Mouse (Mus musculus): ENCODE measurements at regions not wholly inside any gene's neighbourhood (a gene's known extent, or its start where the extent isn't known, plus 50 kb on each side); places are given as distances from the start of the nearest gene placed in this dataset.
"Not testable (repeated sequence)": the region's sequence is repeated elsewhere in the genome, so short reads cannot be mapped to it uniquely, and the experiment has no call there.

DNA sequence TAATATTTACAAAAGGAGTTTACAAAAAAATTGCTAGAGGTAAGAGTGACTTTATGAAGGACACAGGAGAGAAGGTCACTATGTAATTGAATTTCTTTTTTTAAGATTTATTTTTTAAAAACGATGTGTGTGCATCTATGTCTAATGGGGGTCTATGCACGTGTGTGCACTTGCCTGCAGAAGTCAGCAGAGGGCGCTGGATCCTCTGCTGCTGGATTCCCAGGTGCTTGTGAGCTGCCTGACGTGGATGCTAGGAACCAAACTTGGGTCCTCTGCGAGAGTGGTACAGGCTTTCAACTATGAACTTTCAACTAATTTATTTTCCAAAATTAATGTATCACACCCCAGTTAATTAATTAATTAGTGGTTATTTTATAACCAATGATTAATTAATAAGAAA, 85.0 kb downstream of the Glrx3 start:
- no peak for DNase-seq (ENCODE audit: low spot score)

DNA sequence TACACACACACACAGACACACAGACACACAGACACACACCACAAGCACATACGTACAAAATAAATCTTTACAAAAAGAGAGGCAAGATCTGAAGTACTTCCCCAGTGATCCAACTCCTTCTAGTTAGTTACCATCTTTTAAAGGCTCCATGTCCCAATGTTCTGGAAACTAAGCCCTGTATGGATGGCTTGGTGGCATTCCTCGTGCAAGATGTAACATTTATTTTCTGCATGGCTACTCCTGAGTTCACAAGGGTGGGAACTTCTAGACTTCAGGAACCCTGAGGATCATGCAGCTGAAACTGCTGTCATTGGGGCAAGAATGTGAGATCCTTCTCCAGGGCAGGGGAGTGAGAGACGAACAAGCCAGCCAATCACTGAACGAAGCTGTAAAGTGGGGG, 96.1 kb downstream of the Glrx3 start:
- no peak for DNase-seq (ENCODE audit: low spot score)

DNA sequence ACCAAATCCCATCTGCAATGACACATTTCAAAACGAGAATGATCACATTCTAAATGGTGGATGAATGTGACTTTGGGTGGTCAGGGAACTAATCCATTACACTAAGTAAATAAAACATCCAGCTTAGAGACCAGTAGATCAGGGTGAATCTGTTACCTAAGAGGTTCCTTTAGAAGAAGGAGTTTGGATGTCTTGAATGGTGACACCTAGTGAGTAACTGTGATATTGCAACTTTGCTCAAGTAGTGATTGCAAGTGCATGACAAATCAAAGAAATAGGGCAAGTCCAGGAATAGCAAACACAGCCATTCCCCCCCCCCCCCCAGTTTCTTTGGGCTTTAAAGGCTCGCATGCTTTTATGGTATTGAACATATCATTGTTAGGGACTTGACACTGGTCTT, 112.6 kb downstream of the Glrx3 start:
- peak; percentile 48 for DNase-seq (ENCODE audit: low spot score)

DNA sequence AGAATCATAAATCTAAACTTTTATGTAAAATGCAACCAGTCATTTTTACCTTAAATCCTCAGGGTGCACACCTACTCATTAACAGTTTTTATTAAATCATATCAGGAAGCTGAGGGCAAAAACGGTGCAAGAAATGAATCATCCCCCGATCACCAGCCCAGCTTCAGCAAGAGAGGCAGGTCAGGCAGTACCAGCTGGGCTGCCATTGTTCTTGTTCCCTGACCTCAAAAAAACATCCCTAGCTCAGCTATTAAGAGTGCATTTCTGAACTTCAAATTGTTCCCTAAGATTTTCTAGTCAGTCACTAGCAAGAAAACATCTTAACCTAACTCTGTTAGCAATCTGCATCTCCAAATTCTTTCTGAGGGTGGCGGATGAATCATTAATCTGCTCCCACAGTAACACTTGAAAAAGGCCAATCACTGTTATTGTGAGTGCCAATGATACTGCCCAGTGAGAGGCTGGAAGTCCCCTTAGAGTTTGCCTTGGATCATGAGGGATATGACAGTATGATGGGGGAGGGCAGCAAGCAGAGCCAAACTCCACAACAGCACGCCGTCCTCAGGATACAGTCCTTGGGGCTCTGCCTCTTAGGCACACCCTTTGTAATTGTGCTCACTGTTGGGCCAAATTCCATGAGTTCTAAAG, 115.3 kb downstream of the Glrx3 start:
- DNase-seq (ENCODE audit: low spot score) = no peak

DNA sequence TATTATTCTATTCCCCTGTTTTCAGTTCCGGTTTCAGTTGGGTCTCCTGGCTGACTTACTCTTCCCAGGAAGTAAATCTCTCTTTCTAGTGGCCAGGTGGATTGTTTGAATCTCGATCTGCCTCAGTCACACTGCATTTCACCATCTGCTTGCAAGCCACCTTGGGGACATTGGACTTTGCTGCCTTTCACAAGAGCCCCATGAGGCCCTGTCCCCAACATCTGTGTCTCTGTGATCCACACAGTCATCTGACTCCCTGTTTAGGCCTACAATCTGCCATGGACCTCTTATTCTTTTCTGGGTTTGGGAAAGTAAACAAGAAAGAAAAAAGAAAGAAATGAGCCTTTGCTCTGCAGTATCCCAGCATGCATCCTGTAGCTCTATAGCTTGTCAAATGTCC, 118.1 kb downstream of the Glrx3 start:
- no peak for DNase-seq (ENCODE audit: low spot score)

DNA sequence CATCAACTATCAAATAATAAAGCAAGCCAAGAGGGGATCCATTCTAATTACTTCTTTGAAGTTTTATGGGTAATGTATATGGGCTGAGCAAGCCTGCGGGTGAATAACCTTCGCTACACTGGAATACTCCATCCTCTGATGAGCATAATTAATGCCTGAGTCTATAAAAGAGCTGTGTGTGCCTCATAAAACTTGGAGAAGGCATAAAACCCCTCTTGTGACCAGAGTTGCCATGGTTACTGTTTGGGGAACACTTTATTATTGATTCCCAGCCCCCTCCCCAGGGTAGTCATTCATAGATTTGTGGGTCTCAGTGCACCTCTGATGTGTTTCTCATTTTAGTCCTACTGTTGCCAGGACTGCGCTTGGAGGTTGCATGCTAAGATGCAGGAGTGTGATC, 120.0 kb downstream of the Glrx3 start:
- no peak for DNase-seq (ENCODE audit: low spot score)

DNA sequence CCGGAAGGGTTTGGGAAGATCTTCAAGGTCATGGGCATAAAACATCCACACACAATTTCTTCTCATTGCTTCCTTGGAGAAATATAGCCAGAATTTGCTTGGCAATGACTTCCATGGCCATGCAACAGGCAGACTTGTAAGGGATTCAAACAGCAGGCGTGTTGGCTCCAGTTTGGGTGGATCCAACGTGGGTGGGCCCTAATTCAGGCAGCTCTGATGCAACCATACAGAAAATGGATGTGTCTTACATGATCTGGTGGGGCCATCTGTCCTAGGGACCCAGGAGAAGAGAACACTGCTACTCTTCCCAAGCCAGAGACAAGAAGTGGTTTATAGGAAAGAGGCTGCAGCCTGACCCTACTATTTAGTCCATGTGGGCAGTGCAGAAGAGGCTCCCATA, 121.5 kb downstream of the Glrx3 start:
- peak; percentile 72 for DNase-seq (ENCODE audit: low spot score)

DNA sequence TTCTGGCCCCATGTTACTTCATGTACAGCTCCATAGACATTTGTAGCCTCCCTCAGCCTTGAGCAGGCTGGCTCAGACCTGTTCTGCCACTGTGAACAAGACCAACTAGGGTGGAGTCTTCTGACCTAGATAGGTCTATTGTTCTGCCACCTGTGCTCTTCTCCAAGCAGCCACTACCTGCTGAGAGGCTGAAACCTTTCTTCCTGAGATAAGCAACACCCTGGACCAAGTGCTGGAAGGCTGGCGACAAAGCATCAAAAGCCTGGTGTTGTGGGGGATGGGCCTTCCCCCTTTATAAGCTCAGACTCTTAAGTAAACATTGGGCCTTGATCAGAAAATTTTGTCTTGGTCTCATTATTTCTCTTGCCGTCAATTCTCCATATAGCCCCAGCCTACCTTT, 132.8 kb downstream of the Glrx3 start:
- no peak for DNase-seq (ENCODE audit: low spot score)

DNA sequence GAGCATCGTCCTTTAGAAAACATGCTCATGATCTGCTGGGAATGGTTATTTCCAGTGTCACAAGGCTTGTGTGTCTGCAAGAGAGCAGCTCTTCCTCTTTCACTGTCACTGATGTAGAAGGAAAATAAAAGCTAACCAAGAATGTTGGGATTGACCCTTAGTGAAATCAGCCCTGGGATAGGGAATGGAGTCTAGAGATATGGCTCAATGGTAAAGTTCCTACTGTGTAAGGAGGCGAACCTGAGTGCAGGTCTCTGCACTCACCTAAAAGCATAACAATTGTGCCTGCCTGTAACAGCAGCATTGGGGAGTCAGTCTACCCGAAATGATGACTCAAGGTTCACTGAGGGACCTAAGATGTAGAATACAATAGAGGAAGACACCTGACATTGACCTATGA, 138.1 kb downstream of the Glrx3 start:
- no peak for DNase-seq (ENCODE audit: low spot score)

DNA sequence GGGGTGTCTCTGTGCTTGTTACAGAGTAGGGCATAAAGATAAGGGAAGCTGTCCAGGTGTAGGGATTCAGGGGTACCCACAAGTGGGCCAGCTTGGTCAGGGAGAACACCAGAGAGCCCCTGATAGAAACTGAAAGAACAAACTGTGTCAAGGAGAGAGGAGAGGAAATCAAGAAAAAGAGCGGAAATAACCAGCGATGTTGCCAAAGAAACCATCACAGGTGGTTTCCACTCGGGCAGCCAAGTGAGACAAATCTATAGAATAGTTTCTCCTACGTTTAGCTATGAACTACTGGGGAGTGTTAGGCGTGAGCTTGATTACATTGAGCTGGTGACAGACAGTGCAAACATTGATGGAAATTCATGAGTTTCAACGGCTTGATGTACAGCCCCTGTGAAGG, 138.8 kb downstream of the Glrx3 start:
- DNase-seq (ENCODE audit: low spot score) = no peak

DNA sequence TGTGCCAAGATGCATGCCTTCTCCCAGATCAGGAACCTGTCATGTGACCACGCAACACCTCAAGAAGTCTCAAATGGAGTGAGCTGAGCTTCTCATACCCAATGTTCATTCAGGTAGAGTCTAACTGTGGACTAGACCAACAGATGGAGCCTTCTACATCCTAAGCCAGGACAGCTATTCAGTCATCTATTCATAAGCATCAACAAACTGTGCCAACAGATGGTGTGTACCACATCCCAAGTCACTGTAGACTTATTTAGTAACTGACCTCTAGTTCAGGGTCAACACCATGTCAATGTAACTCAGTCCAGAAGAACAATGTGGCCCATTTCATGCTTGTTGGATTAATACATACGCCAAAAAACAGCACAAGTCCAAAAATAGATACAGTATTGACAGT, 146.1 kb downstream of the Glrx3 start:
- no peak for DNase-seq (ENCODE audit: low spot score)

DNA sequence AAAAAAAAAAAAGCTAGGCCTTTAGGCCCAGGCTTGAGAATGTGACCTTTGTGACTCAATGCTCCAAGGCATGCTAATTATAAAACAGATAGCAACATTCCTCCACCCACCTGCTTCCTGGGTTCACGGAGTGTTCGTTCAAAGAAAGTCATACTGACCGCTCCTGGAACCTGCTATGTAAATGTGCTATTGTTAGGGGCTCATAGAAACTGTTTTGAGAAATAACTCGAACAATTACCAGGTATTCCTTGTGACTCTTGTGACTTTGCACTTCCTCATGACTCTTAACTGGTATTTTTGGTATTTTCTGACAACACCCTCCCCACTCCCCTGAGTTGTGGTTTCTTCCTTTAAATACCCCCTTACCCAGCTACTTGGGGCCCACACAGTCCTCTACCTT, 147.5 kb downstream of the Glrx3 start:
- not testable (repeated sequence) for DNase-seq (ENCODE audit: low spot score)

DNA sequence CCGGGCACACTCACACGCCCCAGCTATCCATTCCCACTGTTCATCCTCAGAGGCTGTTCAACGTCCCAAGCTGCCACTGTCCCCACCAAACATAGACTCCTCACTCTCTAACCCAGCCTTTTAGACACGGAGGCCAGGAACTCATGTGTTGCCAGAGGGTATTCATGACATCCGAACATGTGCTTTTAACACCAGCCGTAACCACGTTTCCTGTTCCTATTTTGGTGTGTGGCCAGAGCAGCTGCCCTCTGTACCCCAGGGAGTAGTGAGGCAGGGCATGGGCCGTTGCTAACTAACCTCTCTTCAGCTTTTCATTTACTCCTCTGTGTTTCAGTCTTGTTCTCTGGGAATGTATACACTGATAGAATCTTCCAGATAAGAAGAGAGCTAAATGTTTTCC, 156.2 kb downstream of the Glrx3 start:
- no peak for DNase-seq (ENCODE audit: low spot score)

DNA sequence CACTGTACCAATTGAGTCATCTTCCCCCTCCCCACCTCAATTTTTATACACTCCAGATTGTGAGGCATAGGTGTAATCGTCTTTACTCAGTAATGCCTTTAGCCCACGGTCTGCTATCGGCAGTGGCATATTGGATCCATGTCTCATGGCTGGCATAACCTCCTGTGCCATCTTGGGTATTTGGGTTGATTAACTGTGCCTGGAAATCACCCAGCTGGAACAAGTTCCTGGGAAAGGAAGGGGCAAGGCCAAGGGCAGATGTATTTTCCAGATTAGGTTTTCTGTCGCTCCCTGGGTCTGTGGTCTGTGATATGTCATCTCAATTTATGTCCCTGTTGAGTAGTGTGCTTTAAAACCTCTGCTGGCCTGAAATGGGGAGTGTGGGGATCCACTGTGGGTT, 158.2 kb downstream of the Glrx3 start:
- DNase-seq (ENCODE audit: low spot score) = no peak

DNA sequence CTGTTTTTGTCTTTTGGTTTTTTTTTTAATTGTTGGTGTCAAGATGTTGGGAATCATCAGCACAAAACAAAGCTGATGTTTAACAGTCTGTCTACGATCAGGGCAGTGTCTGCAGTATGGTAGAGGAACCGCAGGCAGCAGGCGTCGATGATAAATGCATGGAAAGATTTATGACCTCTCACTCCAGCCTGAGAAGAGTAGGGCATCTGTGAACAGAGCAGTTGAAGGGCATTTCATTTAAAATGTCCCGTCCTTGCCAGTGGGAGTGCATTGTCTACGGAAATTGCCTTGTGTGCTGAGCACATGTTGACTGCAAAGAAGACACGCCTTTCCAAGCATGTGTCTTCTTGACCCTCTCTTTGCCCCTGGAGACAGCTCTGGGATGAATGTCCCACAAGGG, 158.7 kb downstream of the Glrx3 start:
- no peak for DNase-seq (ENCODE audit: low spot score)

DNA sequence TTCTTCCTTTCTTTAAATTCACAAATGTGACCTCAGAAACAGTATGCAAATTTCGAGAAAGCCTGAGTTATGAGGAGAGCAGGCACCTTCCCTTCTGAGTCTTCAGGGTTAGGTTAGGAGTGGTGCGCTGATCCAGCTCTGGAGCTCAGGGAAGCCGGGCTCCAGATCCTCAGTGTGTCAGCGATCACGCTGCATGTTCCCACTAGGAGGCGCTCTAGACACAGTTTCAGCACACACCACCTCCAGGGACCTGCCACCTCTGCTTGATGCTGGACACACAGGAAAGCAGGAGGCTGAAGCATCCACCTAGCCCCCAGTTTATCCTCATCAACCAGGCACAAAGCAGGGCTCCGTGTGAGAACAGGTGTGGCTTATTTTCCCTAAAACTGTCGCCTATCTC, 165.6 kb downstream of the Glrx3 start:
- DNase-seq (ENCODE audit: low spot score) = peak; percentile 84

DNA sequence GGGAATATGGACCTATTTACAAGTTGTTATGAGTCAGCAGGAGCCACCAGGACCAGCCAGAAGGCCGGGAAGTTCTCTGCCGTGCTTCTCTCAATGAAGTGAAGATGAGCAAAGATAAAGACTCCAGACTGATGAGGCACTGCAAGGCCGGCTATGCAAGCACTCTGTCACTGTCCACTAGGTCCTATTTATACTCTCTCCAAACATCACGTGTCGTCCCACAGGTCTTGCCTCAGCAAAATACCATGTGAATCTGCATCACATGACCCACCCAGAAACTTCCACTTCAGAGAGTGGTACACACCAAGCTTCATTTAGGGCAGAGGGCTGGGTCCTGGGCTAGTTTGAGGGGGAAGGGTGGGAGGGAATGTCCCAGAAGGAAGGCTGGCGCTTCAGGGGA, 172.3 kb downstream of the Glrx3 start:
- peak; percentile 26 for DNase-seq (ENCODE audit: low spot score)

DNA sequence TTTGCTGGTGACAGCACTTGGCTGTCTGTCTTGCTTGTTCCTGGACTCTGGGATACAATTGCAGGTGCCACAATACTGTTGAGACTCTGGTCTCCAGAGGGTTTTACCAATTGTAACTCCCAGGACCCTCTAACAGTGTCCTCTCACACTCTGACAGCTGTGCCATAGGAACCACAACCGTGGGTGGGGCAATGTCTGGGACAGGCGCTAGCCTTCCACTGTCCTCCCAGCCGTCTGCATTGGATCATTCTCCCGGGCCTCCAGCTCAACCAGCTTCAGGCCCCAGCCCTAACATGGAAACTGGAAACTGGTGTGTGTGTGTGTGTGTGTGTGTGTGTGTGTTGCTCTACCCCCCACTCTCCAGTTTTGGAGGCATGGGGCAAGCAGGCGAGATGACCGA, 173.9 kb downstream of the Glrx3 start:
- no peak for DNase-seq (ENCODE audit: low spot score)

DNA sequence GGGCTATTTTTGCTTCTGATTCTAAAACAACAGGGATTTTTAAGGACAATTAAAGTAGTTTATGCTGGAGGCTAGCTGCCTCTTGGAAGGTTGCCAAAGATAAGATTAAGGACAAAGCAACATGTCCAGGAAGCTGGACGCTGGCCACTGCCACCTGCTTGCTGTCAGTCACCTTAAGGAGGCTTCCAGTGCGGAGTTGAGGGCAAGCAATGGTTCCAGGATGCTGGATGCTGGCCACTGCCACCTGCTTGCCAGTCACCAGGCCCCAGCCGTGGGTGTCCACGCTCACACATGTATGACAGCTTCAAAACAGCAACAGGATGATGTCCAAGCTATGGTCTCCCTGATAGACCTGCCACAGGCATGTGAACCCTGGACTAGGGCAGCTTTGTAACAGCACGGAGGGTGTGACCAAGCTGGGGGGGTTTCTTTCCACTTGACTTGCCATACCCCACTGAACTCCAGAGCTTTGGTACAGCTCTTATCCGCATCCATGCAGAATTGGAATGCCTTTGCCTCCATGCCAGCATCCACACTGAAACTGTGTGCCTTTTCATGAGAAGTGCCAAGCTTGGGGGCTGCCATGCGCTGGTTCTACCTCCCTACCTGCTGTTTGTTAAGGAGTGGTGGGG, 174.6 kb downstream of the Glrx3 start:
- no peak for DNase-seq (ENCODE audit: low spot score)

DNA sequence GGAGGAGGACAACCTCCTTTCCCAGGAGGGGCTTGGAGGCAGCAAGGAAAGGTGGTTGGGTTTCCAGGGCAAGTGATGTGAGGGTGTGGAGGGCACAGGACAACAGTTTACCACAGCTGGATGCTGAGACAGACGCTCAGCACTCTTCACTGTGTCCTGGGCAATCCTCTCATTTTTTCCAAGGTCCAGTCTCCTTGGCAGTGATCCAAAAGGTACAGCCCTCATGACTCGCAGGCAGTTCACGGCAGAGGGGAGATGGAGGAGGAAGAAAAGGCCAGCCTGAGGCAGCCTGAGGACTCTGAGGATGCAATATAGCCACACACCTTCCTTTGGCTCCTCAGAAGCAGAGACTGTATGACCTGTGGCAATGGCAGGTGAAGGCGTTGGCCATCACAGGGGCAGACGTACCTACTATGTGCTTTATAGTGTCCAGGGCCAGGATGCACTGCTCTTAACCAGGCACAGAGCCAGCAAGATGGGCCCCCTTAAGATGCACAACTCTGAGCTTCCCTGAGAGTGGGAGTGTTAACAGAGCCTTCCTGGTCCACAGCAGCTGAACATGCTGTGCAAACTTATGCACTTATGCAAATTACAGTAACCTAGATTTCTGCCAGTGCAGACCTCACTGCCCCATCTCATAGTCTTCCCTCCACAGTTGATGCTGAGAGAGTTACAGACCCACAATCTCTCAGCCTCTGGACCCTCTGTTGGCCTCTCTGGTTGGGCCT, 181.2 kb downstream of the Glrx3 start:
- DNase-seq (ENCODE audit: low spot score) = no peak

DNA sequence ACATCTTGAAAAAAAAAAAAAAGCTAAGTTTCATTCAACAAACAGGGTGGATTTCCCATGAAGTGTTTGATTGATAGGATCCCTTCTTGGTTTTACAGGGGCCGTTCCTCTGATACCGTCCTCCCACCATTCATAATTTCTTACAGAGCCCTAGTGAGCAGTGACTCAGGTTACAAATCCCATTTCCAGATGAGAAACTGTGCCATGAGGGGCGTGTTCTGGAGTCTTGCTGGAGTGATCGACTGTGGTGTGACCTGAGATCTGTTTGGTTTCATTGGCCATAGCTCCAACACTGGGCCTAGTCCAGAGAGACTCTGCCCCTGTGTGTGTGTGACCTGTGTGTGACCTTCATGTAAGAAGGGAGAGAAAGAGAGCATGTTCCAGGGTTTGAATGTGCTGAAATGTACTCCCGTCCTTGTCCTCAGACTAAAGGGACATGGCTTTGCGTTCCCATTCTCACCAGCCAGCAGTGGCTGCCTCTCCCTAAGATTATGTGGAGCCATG, 181.9 kb downstream of the Glrx3 start:
- DNase-seq (ENCODE audit: low spot score) = no peak

DNA sequence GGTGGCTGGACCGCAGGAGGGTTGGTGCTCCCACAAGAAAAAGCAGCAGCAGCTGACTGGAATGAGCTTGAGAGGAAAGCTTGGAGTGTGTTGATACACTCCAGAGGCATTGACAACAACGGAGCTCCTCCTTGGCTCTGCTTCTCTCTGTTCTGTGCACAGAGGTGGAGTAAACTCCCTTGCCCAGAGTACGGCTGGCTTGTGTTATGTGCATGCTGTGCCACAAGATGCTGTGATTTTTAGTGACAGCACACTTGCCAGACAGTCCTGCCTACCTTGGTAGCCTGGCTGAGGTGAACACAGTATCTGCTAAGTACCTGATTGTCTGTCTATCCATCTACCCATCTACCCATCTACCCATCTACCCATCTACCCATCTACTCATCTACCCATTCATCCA, 190.9 kb downstream of the Glrx3 start:
- no peak for DNase-seq (ENCODE audit: low spot score)

DNA sequence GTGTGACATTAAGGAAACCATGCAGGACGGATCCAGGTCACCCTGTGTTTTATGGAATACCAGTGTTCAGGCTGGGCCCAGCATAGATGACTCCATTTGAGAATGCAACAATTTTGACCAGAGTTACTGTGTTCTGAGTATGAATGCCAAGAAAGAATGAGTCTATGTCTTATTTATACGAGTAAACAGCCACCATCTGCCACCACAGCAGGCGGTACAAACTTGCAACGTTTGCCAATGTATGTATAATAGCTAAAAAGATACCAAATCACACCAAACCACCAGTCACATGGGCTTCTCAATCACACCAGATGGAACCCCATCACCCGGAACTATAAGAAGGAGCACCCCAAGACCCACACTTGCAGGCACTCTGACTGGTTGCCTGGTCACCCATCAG, 192.1 kb downstream of the Glrx3 start:
- DNase-seq (ENCODE audit: low spot score) = peak; percentile 73

DNA sequence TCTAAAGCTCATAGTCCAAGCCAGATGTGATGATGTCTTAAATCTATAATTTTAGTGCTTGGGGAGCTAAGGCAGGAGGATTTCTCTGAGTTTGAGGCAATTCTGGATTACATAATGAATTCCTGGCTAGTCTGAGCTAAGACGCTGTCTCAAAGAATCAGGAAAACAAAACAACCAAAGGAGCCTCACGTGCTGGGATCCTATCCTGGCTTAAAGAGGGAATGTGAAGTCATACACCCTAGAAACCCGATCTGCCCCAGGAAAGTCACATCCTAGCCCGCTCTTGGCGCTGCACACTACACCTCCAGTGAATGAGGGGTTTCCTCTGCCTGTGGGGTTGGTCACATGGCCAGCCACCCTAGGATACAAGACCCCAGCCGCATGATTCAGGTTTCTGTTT, 211.2 kb downstream of the Glrx3 start:
- DNase-seq (ENCODE audit: low spot score) = no peak

Measured in layer of hippocampus, adult 11-12 months (tissue).